Mouse (Mus musculus): ENCODE measurements around the gene Defb39. TPM values are rescaled to one million over a fixed set of nuclear protein-coding genes. Genes with fewer than 3 reads are reported as not detected.

Defb39 gene
- not detected in 2 replicates for polyA plus RNA-seq (2016; fragmentation: Nextera tagmentation; extraction: Ambion mirVana)

DNA sequence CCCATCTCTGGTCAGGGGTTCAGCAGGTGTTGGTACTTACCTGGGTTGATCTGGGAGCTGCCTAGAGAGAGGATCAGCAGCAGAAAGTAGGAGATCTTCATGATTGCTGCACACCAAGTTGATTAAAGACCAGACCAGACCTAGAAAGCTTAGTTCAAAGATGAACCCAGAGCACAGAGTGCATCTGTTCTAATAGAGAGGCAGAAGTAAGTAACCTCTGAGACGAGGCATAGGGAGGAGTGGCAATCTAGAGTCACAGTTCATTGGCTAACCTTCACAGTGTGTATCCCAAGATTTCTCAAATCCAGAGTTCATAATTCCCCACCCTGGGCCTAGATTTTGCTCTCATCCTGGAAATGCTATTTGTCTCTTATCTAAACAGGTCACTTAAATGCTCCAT lies at the start of gene Defb39:
Gene Defb39, minus strand, starts transcription at position 101 of the 400 bp plus-strand sequence.
- ATAC-seq (ENCODE audit: insufficient number of reproducible peaks, insufficient read depth, low FRiP score, low TSS enrichment, low read depth) = no peak
- Histone ChIP-seq H3K4me2 (no peak within 1 kb of the TSS), H3K9ac (replicated peaks) (no peak within 1 kb of the TSS), H3K4me1 (replicated peaks) (no peaks in the 10 kb centered on the region), H3K9me3 (peaks cover 8% of the 10 kb centered on the region; the same call in 1 of the 2 replicates), H3K4me3 (replicated peaks) (no peak within 1 kb of the TSS), H3K27ac (no peak within 1 kb of the TSS), H3K27me3 (no peaks in the 10 kb centered on the region), H3K36me3 (no peaks in the 10 kb centered on the region)
- 88% methylated on average over 1 of the region's 1 CpGs for WGBS

GRCm38 (mm10) chr8:19066013-19066412 lies 1.4 kb upstream of the Defb39 start:
- Histone ChIP-seq H3K4me1 (replicated peaks) (no peaks in the 10 kb centered on the region), H3K9me3 (peaks cover 8% of the 10 kb centered on the region; the same call in 1 of the 2 replicates), H3K27ac (no peak overlapping the region), H3K36me3 (no peaks in the 10 kb centered on the region), H3K9ac (replicated peaks) (no peak overlapping the region), H3K4me2 (no peak overlapping the region), H3K27me3 (no peaks in the 10 kb centered on the region), H3K4me3 (replicated peaks) (no peak overlapping the region)
- ATAC-seq (ENCODE audit: insufficient number of reproducible peaks, insufficient read depth, low FRiP score, low TSS enrichment, low read depth) = no peak
- WGBS = 75% methylated on average over 2 of the region's 2 CpGs

GRCm38 (mm10) chr8:19062891-19063290 lies 1.7 kb downstream of the Defb39 start:
- Histone ChIP-seq H3K4me2 (no peak overlapping the region), H3K27me3 (no peaks in the 10 kb centered on the region), H3K4me1 (replicated peaks) (no peaks in the 10 kb centered on the region), H3K27ac (no peak overlapping the region), H3K9ac (replicated peaks) (no peak overlapping the region), H3K9me3 (peaks cover 8% of the 10 kb centered on the region; the same call in 1 of the 2 replicates), H3K36me3 (no peaks in the 10 kb centered on the region), H3K4me3 (replicated peaks) (no peak overlapping the region)
- no peak for ATAC-seq (ENCODE audit: insufficient number of reproducible peaks, insufficient read depth, low FRiP score, low TSS enrichment, low read depth)

DNA sequence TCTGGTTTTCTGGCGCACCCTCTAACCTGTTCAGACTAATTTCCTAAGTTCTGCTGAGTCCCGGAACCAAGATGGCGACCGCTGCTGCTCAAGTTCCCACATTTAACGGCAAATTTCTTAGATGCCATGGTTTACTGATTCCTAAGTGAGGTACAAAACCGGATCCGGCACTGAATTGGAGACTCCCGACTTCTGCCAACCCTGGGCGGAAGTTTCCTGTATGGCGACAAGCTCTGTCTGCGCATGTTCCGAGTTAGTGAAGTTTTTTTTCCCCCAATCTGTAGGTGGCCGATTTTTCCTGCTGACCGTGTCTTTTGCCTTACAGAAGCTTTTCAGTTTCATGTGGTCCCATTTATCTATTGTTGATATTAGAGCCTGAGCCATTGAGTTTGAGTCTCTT lies 19.4 kb downstream of the Defb39 start:
- Histone ChIP-seq H3K9ac (replicated peaks) (no peak overlapping the region), H3K4me1 (replicated peaks) (no peaks in the 10 kb centered on the region), H3K4me3 (replicated peaks) (no peak overlapping the region), H3K27me3 (no peaks in the 10 kb centered on the region), H3K4me2 (no peak overlapping the region), H3K27ac (no peak overlapping the region), H3K36me3 (no peaks in the 10 kb centered on the region), H3K9me3 (peaks cover under 1% of the 10 kb centered on the region; the same call in 1 of the 2 replicates)
- ATAC-seq (ENCODE audit: insufficient number of reproducible peaks, insufficient read depth, low FRiP score, low TSS enrichment, low read depth) = no peak
- 93% methylated on average over 14 of the region's 14 CpGs for WGBS

- no peak within 1 kb of the TSS for H3K9ac ChIP-seq (replicated peaks)
- H3K4me3 ChIP-seq (replicated peaks) = no peak within 1 kb of the TSS
- H3K4me1 ChIP-seq (replicated peaks) = no peaks in the 10 kb centered on the region
- no peaks in the 10 kb centered on the region for H3K27me3 ChIP-seq
- 76% methylated on average over 1 of the region's 1 CpGs for WGBS
- no peak for ATAC-seq (ENCODE audit: insufficient number of reproducible peaks, insufficient read depth, low FRiP score, low TSS enrichment, low read depth)
- H3K27ac ChIP-seq = no peak within 1 kb of the TSS
- H3K4me2 ChIP-seq = no peak within 1 kb of the TSS
- no peaks in the 10 kb centered on the region for H3K36me3 ChIP-seq
- peaks cover 3% of the 10 kb centered on the region; the same call in 1 of the 2 replicates for H3K9me3 ChIP-seq
Observed at GRCm38 (mm10) chr8:19026466-19026865, 38.1 kb downstream of the Defb39 start, which contains the start of gene Defb38. Gene Defb38, minus strand, starts transcription at chr8:19026566.

Other genes starting within 250 kb of the Defb39 start
- not detected in 2 replicates for gene Defb40, start 86.6 kb downstream of the Defb39 start, polyA plus RNA-seq (2016; fragmentation: Nextera tagmentation; extraction: Ambion mirVana)
- not detected in 2 replicates for gene Defb37, start 73.8 kb downstream of the Defb39 start, polyA plus RNA-seq (2016; fragmentation: Nextera tagmentation; extraction: Ambion mirVana)
- gene Defb38, start 38.2 kb downstream of the Defb39 start, polyA plus RNA-seq (2016; fragmentation: Nextera tagmentation; extraction: Ambion mirVana) = not detected in 2 replicates
- not detected in 2 replicates for gene Defb12, start 50.0 kb upstream of the Defb39 start, polyA plus RNA-seq (2016; fragmentation: Nextera tagmentation; extraction: Ambion mirVana)
- not detected in 2 replicates for gene Defb34, start 58.9 kb upstream of the Defb39 start, polyA plus RNA-seq (2016; fragmentation: Nextera tagmentation; extraction: Ambion mirVana)
- gene Gm45826, start 76.0 kb upstream of the Defb39 start, polyA plus RNA-seq (2016; fragmentation: Nextera tagmentation; extraction: Ambion mirVana) = not detected in 2 replicates
- gene Defb14, start 129.5 kb upstream of the Defb39 start, polyA plus RNA-seq (2016; fragmentation: Nextera tagmentation; extraction: Ambion mirVana) = not detected in 2 replicates
- gene Defb4, start 133.9 kb upstream of the Defb39 start, polyA plus RNA-seq (2016; fragmentation: Nextera tagmentation; extraction: Ambion mirVana) = not detected in 2 replicates
- gene Defb6, start 160.7 kb upstream of the Defb39 start, polyA plus RNA-seq (2016; fragmentation: Nextera tagmentation; extraction: Ambion mirVana) = not detected in 2 replicates
- not detected in 2 replicates for gene Defb46, start 175.1 kb upstream of the Defb39 start, polyA plus RNA-seq (2016; fragmentation: Nextera tagmentation; extraction: Ambion mirVana)
- not detected in 2 replicates for gene Defb5, start 182.8 kb upstream of the Defb39 start, polyA plus RNA-seq (2016; fragmentation: Nextera tagmentation; extraction: Ambion mirVana)
- not detected in 2 replicates for gene Defb3, start 228.6 kb upstream of the Defb39 start, polyA plus RNA-seq (2016; fragmentation: Nextera tagmentation; extraction: Ambion mirVana)